Comparison of ENCODE assay signal across 18 mouse cellular contexts in the genomic region with DNA sequence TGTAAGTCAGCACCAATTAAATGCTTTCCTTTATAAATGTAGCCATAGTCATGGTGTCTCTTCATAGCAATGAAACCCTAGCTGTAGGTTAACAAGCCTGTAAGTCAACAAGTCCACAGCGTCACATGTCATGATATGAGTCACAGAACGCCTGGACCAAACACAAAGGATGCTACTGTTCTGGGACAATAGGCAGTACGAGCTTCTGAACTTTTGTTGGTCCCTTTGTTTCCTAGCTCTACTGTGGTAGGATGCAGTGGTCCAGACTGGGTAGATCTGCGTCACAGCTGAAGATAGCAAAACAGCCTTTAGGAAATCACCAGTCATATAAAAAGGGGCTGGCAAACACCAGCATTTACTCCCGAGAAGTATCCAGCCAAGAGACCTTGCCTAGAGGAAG.
"Had no signal": no experiment of that assay in that cellular context is flagged by ENCODE, and none has a peak within 500 bp of the region (broad histone marks: within the 10 kb centered on the region; RNA-seq: fewer than 3 reads in every experiment).

No protein-coding gene starts in this region.

- DNase-seq: kidney, adult 11 months; kidney, adult 8-10 months; kidney, postnatal 10 days; kidney, postnatal 36 days; liver; lung, adult 18-20 months; lung, postnatal 10 days; lung, postnatal 36 days; retina, postnatal 1 day; right cerebral cortex, postnatal 25 days; spleen, adult 18-20 months; thymus, adult 2 months; thymus, postnatal 14 days; thymus, postnatal 4 days had no signal

- ATAC-seq: intestine, embryonic 15.5 days; liver, embryonic 12.5 days; midbrain, embryonic 13.5 days; midbrain, embryonic 16.5 days had no signal
